Mouse (Mus musculus): Measurements from ENCODE around the gene Pgls. TPM values are rescaled to one million over a fixed set of nuclear protein-coding genes. Genes with fewer than 3 reads are reported as not detected.

Gene Pgls
- polyA plus RNA-seq, 2 experiments, result 45.6 to 104 TPM

DNA sequence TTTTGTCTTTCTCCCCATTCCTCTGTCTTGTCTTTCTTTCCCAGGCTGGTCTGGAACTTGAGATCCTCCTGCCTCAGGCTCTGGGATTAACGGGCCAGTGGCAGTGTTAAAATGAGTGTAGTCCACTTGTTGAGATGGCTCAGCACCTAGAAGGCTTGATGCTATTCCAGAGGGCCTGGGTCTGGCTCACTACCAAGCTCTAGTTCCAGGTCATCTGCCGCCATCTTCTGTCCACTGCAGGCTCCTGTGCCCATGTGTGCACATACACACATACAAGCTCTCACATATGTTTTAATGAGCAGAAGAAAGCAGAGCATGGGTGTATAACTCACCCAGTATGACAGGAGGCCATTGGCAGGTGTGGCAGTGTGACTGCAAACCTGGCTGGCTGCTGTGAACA is 19.9 kb upstream of the Pgls start:
- 61% methylated on average over 2 of the region's 2 CpGs for WGBS (ENCODE audit: insufficient replicate concordance)
- H3K4me1 ChIP-seq (replicated peaks; ENCODE audit: control insufficient read depth in 2 of 2, insufficient read depth in 2 of 2, low read length in 1 of 2), result peaks cover 3 to 7% of the 10 kb centered on the region in 2 experiments
- DNase-seq (ENCODE audit: low read depth in 3 of 3, low spot score in 3 of 3) (no peak), ATAC-seq (ENCODE audit: insufficient read depth) (no peak)
- H3K9ac ChIP-seq (replicated peaks), result no peak overlapping the region
- H3K27ac ChIP-seq, result no peak overlapping the region
- no peaks in the 10 kb centered on the region for H3K36me3 ChIP-seq (replicated peaks; ENCODE audit: control insufficient read depth, insufficient read depth, low read depth)
- TF ChIP-seq EP300 (IDR thresholded peaks at IDR 0.05; ENCODE audit: low read depth), result no peak
- TF ChIP-seq CTCF (IDR thresholded peaks at IDR 0.05; ENCODE audit: low read depth), result no peak
- H3K9me3 ChIP-seq (ENCODE audit: control insufficient read depth, low read length), result no peaks in the 10 kb centered on the region
- no peak overlapping the region for H3K4me2 ChIP-seq (ENCODE audit: low read depth)
- no peak overlapping the region for H3K4me3 ChIP-seq (ENCODE audit: insufficient read depth in 1 of 2, low read depth in 2 of 2, low read length in 2 of 2)
- H3K27me3 ChIP-seq (ENCODE audit: control insufficient read depth, insufficient read depth, low read length), result peaks cover 9% of the 10 kb centered on the region

- Histone ChIP-seq H3K9ac (replicated peaks) (no peak overlapping the region), H3K4me3 (ENCODE audit: insufficient read depth in 1 of 2, low read depth in 2 of 2, low read length in 2 of 2) (no peak overlapping the region), H3K27me3 (ENCODE audit: control insufficient read depth, insufficient read depth, low read length) (peaks cover 9% of the 10 kb centered on the region), H3K9me3 (ENCODE audit: control insufficient read depth, low read length) (no peaks in the 10 kb centered on the region), H3K4me1 (replicated peaks; ENCODE audit: control insufficient read depth in 2 of 2, insufficient read depth in 2 of 2, low read length in 1 of 2) (peaks cover 3 to 7% of the 10 kb centered on the region in 2 experiments), H3K36me3 (replicated peaks; ENCODE audit: control insufficient read depth, insufficient read depth, low read depth) (no peaks in the 10 kb centered on the region), H3K27ac (no peak overlapping the region), H3K4me2 (ENCODE audit: low read depth) (no peak overlapping the region)
- WGBS (ENCODE audit: insufficient replicate concordance), result 77% methylated on average over 9 of the region's 9 CpGs
- ATAC-seq (ENCODE audit: insufficient read depth) (no peak), DNase-seq (ENCODE audit: low read depth in 3 of 3, low spot score in 3 of 3) (no peak)
- TF ChIP-seq CTCF (IDR thresholded peaks at IDR 0.05; ENCODE audit: low read depth) (no peak), EP300 (IDR thresholded peaks at IDR 0.05; ENCODE audit: low read depth) (no peak)
Observed at GRCm38 (mm10) chr8:71572847-71573633, 18.9 kb upstream of the Pgls start.

- TF ChIP-seq EP300 (IDR thresholded peaks at IDR 0.05; ENCODE audit: low read depth), result no peak
- no peak for TF ChIP-seq CTCF (IDR thresholded peaks at IDR 0.05; ENCODE audit: low read depth)
- Histone ChIP-seq H3K27me3 (ENCODE audit: control insufficient read depth, insufficient read depth, low read length) (peaks cover 3% of the 10 kb centered on the region), H3K4me2 (ENCODE audit: low read depth) (no peak overlapping the region), H3K36me3 (replicated peaks; ENCODE audit: control insufficient read depth, insufficient read depth, low read depth) (no peaks in the 10 kb centered on the region), H3K4me3 (ENCODE audit: insufficient read depth in 1 of 2, low read depth in 2 of 2, low read length in 2 of 2) (no peak overlapping the region), H3K9ac (replicated peaks) (no peak overlapping the region), H3K27ac (no peak overlapping the region), H3K9me3 (ENCODE audit: control insufficient read depth, low read length) (no peaks in the 10 kb centered on the region), H3K4me1 (replicated peaks; ENCODE audit: control insufficient read depth in 2 of 2, insufficient read depth in 2 of 2, low read length in 1 of 2) (peaks cover 3 to 7% of the 10 kb centered on the region in 2 experiments)
- DNase-seq (ENCODE audit: low read depth in 3 of 3, low spot score in 3 of 3) (no peak), ATAC-seq (ENCODE audit: insufficient read depth) (no peak)
- 62% methylated on average over 7 of the region's 7 CpGs for WGBS (ENCODE audit: insufficient replicate concordance)
Observed at GRCm38 (mm10) chr8:71574426-71574825, 17.6 kb upstream of the Pgls start.

GRCm38 (mm10) chr8:71575020-71575419 is 17.0 kb upstream of the Pgls start:
- H3K9me3 ChIP-seq (ENCODE audit: control insufficient read depth, low read length), result no peaks in the 10 kb centered on the region
- no peaks in the 10 kb centered on the region for H3K36me3 ChIP-seq (replicated peaks; ENCODE audit: control insufficient read depth, insufficient read depth, low read depth)
- no peak overlapping the region for H3K27ac ChIP-seq
- peaks cover 0 to 6% of the 10 kb centered on the region in 2 experiments; a peak in 3 of 4 replicates for H3K4me1 ChIP-seq (replicated peaks; ENCODE audit: control insufficient read depth in 2 of 2, insufficient read depth in 2 of 2, low read length in 1 of 2)
- TF ChIP-seq CTCF (IDR thresholded peaks at IDR 0.05; ENCODE audit: low read depth) (no peak), EP300 (IDR thresholded peaks at IDR 0.05; ENCODE audit: low read depth) (no peak)
- DNase-seq (ENCODE audit: low read depth in 3 of 3, low spot score in 3 of 3) (no peak), ATAC-seq (ENCODE audit: insufficient read depth) (no peak)
- H3K9ac ChIP-seq (replicated peaks), result no peak overlapping the region
- WGBS (ENCODE audit: insufficient replicate concordance), result 56% methylated on average over 1 of the region's 1 CpGs
- H3K4me2 ChIP-seq (ENCODE audit: low read depth), result no peak overlapping the region
- H3K4me3 ChIP-seq (ENCODE audit: insufficient read depth in 1 of 2, low read depth in 2 of 2, low read length in 2 of 2), result no peak overlapping the region
- H3K27me3 ChIP-seq (ENCODE audit: control insufficient read depth, insufficient read depth, low read length), result no peaks in the 10 kb centered on the region; the same call in 1 of the 2 replicates

DNA sequence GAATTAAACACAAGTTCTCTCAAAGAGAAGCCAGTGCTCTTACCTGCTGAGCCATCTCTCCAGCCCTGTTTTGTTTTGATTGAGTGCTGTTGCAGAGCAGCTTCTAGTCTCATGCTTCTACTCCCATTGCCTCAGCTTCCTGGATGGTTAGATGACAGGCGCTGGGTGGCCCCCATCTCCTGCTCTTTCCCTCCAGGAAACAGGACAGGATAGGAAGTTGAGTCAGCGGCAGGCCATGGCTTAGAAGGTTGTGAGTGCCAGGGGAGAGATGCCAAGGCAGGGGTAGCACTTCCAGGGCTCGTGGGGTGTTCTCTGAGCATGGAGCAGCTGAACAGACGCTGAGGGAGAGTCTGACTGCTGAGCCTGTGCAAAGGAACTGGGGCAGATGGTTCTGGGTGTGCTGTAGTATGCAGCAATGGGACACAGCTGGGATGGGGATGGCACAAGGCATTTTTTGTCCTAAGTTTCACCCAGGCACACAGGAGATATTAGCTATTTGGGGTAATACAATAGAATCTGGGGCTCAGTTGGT is 14.1 kb upstream of the Pgls start:
- WGBS (ENCODE audit: insufficient replicate concordance), result 39% methylated on average over 4 of the region's 4 CpGs
- DNase-seq (ENCODE audit: low read depth in 3 of 3, low spot score in 3 of 3) (no peak), ATAC-seq (ENCODE audit: insufficient read depth) (no peak)
- no peak for TF ChIP-seq CTCF (IDR thresholded peaks at IDR 0.05; ENCODE audit: low read depth)
- no peak for TF ChIP-seq EP300 (IDR thresholded peaks at IDR 0.05; ENCODE audit: low read depth)
- no peaks in the 10 kb centered on the region for H3K9me3 ChIP-seq (ENCODE audit: control insufficient read depth, low read length)
- H3K27me3 ChIP-seq (ENCODE audit: control insufficient read depth, insufficient read depth, low read length), result no peaks in the 10 kb centered on the region
- no peak overlapping the region for H3K27ac ChIP-seq
- no peak overlapping the region for H3K9ac ChIP-seq (replicated peaks)
- no peak overlapping the region for H3K4me3 ChIP-seq (ENCODE audit: insufficient read depth in 1 of 2, low read depth in 2 of 2, low read length in 2 of 2)
- H3K4me2 ChIP-seq (ENCODE audit: low read depth), result no peak overlapping the region
- no peaks in the 10 kb centered on the region for H3K4me1 ChIP-seq (replicated peaks; ENCODE audit: control insufficient read depth in 2 of 2, insufficient read depth in 2 of 2, low read length in 1 of 2)
- H3K36me3 ChIP-seq (replicated peaks; ENCODE audit: control insufficient read depth, insufficient read depth, low read depth), result no peaks in the 10 kb centered on the region

Data from liver, embryonic 14.5 days (tissue).